Mouse (Mus musculus) heart, postnatal 0 days (tissue): ENCODE data around the gene Elof1.

Experiments used
- CTCF ChIP-seq: IDR thresholded peaks from 2 replicates; pipeline ENCODE4 v1.5.1; 2016; ENCODE audit warnings: antibody characterized with exemption, control low read depth, low read depth
- EP300 ChIP-seq: IDR thresholded peaks from 2 replicates; pipeline ENCODE4 v1.6.1; 2016; ENCODE audit warnings: antibody characterized with exemption, low read depth

- TF ChIP-seq CTCF, result no peak
- no peak for TF ChIP-seq EP300
Measured at GRCm38 (mm10) chr9:22166686-22167085, 49.7 kb upstream of the Elof1 start.
